Mouse (Mus musculus) Patski (cell line): ENCODE measurements at regions not wholly inside any gene's neighbourhood (a gene's known extent, or its start where the extent isn't known, plus 50 kb on each side); places are given as distances from the start of the nearest gene placed in this dataset.

Experiments used
- ATAC-seq: fragments of 100-300 bp; one replicate; pipeline ENCODE4 v1.8.0; 2021
- CTCF ChIA-PET: fragments of 350-600 bp; sonication (Branson Sonifier 250); formaldehyde crosslinking; loops from one replicate; lab custom pipeline; 2022; ENCODE audit warnings: inconsistent platforms; lab: Charles Lee
- POLR2A ChIA-PET: fragments of 350-600 bp; sonication (Branson Sonifier 250); formaldehyde crosslinking; loops from one replicate; lab custom pipeline; 2022; ENCODE audit warnings: antibody characterized with exemption, inconsistent platforms; lab: Charles Lee
- DNase-seq: peaks from one replicate; pipeline ENCODE4 v3.0.0-alpha.2; 2011; ENCODE audit warnings: low read depth, low spot score
- H3K27me3 ChIP-seq: fragments of 371-371 bp; one replicate; pipeline ENCODE4 v1.5.1; 2021
- CTCF ChIP-seq: fragments of 100-300 bp; IDR thresholded peaks from one replicate; pipeline ENCODE4 v1.5.1; 2021
- in situ Hi-C: fragments of 300-500 bp; cut with MboI; formaldehyde crosslinking; loops from 3 replicates; pipeline ENCODE4 v1.11.1; 2018; ENCODE audit warnings: low pct_unique_long_range_greater_than_20kb, mixed read lengths

DNA sequence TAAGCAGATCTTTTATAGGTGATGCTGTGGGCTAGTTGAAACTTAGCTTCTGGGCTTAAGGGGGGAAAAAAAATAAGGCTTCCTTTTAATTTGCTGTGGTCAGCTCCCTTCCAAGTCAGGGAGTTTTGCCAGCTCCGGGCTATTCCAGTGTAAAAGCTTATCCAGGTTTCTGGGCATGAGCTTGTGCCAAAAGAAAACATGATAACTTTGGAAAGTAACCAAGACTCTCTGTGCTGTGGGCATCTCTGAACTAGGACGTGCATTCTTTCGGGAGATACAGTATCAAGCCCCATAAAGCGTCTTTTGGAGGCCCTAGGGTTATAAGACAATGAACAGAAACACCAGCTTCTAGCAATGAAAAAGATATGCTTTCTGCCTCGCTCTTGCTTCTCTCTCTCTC is 114.6 kb upstream of the Dyrk2 start:
- in situ Hi-C loops: no loop called here
- TF ChIP-seq CTCF: no peak
- peak; percentile 32 for ATAC-seq
- DNase-seq: no peak
- ChIA-PET CTCF (no interaction called here), POLR2A (no interaction called here)
- H3K27me3 ChIP-seq: no peaks in the 10 kb centered on the region

- no peak for ATAC-seq
- no peak for TF ChIP-seq CTCF
- in situ Hi-C loops: no loop called here
- ChIA-PET CTCF (interaction anchor here (1.0 kb wide), 1 partner anchor 14 kb away, joined by 3 read pairs; no protein-coding TSS in a partner anchor), POLR2A (no interaction called here)
- no peaks in the 10 kb centered on the region for H3K27me3 ChIP-seq
- DNase-seq: no peak
Measured at GRCm38 (mm10) chr10:118981446-118981845, 111.4 kb upstream of the Dyrk2 start.

- ChIA-PET CTCF (no interaction called here), POLR2A (no interaction called here)
- no peak for DNase-seq
- no peak for TF ChIP-seq CTCF
- no peaks in the 10 kb centered on the region for H3K27me3 ChIP-seq
- ATAC-seq: no peak
- in situ Hi-C loops: no loop called here
Measured at GRCm38 (mm10) chr10:118979339-118979738, 109.3 kb upstream of the Dyrk2 start.

DNA sequence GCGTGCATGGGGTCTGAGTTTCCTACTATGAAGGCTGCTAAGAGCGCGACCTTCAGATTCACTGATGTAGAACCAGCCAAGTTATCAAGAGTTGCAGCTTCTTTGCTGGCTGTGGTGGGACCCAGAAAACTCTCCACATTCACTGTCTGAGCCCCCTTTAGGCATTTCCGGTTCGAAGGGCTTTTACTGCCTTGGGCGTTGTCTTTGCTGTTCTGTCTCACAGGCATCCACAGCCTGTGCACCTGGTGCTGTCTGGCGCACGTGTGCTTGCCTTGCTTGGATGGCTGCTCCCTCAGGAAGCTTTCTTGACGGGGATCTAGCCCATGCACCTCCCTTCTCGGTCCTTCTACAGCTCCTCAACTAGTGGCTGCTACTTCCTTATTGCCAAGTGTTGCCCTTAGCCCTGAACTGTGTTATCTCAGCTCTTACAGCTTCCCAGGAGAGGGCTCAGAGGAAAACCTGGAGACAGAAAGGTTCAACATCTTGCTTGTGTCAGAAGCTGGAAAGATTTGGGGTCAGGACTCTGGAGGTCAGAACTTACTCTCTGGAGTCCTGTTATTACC is 108.3 kb upstream of the Dyrk2 start:
- POLR2A ChIA-PET: no interaction called here
- in situ Hi-C loops: no loop called here
- ATAC-seq (no peak), DNase-seq (no peak)
- H3K27me3 ChIP-seq: no peaks in the 10 kb centered on the region
- CTCF ChIA-PET: interaction anchor here (1.3 kb wide), 1 partner anchor 8 kb away, joined by 4 read pairs; no protein-coding TSS in a partner anchor
- TF ChIP-seq CTCF: no peak

DNA sequence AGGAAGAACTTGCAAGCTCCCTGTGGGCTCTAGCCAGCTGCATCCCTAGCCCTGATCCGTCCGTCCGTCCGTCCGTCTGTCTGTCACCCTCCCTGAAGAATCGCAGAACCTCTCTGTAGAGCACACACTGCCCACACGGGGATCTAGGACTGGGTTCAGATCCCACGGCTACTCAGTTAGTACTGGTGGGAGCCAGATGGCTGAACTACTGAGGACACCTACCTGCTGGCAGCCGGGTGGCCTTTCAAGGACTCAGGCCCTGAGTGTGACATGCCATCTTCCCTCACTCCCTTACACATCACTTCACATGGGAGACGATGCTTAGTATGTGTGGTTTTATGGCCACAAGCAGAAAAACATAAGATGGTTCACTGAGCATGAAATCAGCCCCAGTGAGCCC is 106.4 kb upstream of the Dyrk2 start:
- no peak for TF ChIP-seq CTCF
- CTCF ChIA-PET: no interaction called here
- POLR2A ChIA-PET: no interaction called here
- in situ Hi-C loops: no loop called here
- DNase-seq (no peak), ATAC-seq (peak; percentile 44)
- H3K27me3 ChIP-seq: no peaks in the 10 kb centered on the region

DNA sequence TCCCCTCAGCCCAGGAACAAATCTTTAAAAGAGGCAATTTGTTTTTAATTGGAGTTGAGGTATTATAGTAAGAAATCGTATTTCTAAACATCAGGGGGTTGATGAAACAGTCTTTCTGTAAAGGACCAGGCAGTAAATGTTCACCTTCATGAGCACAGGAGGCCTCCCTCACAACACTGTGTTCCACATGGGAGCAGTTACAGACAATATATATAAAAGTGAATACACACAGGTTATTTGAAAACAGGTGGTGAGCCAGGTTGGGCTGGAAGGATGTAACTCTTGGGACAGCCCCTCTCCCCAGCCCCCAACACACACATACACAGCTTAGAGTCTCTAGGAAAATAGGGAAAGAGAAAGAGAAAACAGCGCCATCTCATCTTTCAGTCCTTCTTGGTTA is 105.8 kb upstream of the Dyrk2 start:
- in situ Hi-C loops: no loop called here
- ATAC-seq: no peak
- POLR2A ChIA-PET: no interaction called here
- TF ChIP-seq CTCF: no peak
- no peaks in the 10 kb centered on the region for H3K27me3 ChIP-seq
- DNase-seq: no peak
- CTCF ChIA-PET: interaction anchor here (1.2 kb wide), 1 partner anchor 58 kb away, joined by 3 read pairs; no protein-coding TSS in a partner anchor

DNA sequence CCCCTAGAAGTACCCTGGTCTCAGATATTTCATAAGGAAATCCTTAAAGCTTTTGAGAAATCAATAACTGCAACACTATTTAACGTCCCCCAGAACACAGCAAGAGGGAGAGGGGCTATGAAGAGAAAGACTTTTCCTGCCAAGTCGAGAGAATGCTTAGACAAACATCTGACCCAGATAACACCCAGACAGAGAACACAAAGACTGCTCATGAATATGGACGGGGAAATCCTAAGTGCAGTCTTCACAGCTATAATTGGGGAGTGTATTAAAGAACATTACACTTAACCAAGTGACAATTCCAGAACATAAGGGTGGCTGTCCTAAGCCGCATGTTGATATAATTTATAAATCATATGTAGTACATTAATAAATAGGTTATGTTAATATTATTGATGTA is 103.3 kb upstream of the Dyrk2 start:
- in situ Hi-C loops: no loop called here
- ChIA-PET POLR2A (no interaction called here), CTCF (no interaction called here)
- no peaks in the 10 kb centered on the region for H3K27me3 ChIP-seq
- ATAC-seq: no peak
- TF ChIP-seq CTCF: no peak
- no peak for DNase-seq

- no peak for TF ChIP-seq CTCF
- DNase-seq (no peak), ATAC-seq (no peak)
- CTCF ChIA-PET: interaction anchor here (1.1 kb wide), 2 partner anchors 13 to 31 kb away, joined by 3 read pairs; no protein-coding TSS in a partner anchor
- no peaks in the 10 kb centered on the region for H3K27me3 ChIP-seq
- POLR2A ChIA-PET: no interaction called here
- in situ Hi-C loops: no loop called here
Measured at GRCm38 (mm10) chr10:118972626-118973025, 102.6 kb upstream of the Dyrk2 start.

GRCm38 (mm10) chr10:118970457-118971175 is 100.6 kb upstream of the Dyrk2 start:
- ATAC-seq: no peak
- no peak for TF ChIP-seq CTCF
- CTCF ChIA-PET: no interaction called here
- no peaks in the 10 kb centered on the region for H3K27me3 ChIP-seq
- in situ Hi-C loops: no loop called here
- DNase-seq: no peak
- POLR2A ChIA-PET: no interaction called here

GRCm38 (mm10) chr10:118961713-118962181 is 91.7 kb upstream of the Dyrk2 start:
- ChIA-PET POLR2A (no interaction called here), CTCF (no interaction called here)
- peaks cover 4% of the 10 kb centered on the region for H3K27me3 ChIP-seq
- no peak for TF ChIP-seq CTCF
- no peak for ATAC-seq
- in situ Hi-C loops: no loop called here
- no peak for DNase-seq

DNA sequence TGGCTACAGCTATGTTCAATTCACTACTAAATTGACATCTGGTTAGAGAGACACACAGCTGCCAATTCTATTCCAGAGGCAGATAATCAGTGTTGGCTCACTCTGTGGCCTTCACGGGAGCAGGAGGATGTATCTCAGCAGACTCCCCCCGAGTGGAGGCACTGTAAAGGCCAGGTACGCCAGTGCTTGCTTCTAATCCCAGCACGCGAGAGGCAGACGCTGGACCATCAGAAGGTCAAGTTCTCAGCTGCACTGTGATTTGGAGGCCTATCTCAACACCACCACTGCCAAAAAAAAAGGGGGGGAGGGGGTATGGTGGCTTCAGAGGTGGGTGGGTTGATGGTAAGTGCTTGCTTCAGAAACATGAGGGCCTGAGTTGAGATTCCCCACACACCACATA is 90.1 kb upstream of the Dyrk2 start:
- no peak for ATAC-seq
- H3K27me3 ChIP-seq: peaks cover 4% of the 10 kb centered on the region
- ChIA-PET CTCF (no interaction called here), POLR2A (no interaction called here)
- in situ Hi-C loops: no loop called here
- no peak for TF ChIP-seq CTCF
- no peak for DNase-seq
